Mouse (Mus musculus): ENCODE results near the gene Gm27021. TPM values are rescaled to one million over a fixed set of nuclear protein-coding genes. Genes with fewer than 3 reads are reported as not detected.

The Gm27021 gene
- polyA plus RNA-seq, 1 experiment from 2014 or later, result not detected

GRCm38 (mm10) chr8:120580336-120581000 is 87.4 kb downstream of the Gm27021 start:
- ATAC-seq (ENCODE audit: insufficient number of reproducible peaks, low FRiP score), result no peak
- no peaks in the 10 kb centered on the region for H3K9me3 ChIP-seq (replicated peaks)
- H3K4me2 ChIP-seq, result no peak overlapping the region
- peaks cover 24% of the 10 kb centered on the region for H3K4me1 ChIP-seq (replicated peaks)
- H3K4me3 ChIP-seq, result no peak overlapping the region
- no peak overlapping the region for H3K27ac ChIP-seq (ENCODE audit: poor library complexity, severe bottlenecking)
- H3K36me3 ChIP-seq, result peaks cover 87% of the 10 kb centered on the region
- H3K9ac ChIP-seq, result no peak overlapping the region
- 82% methylated on average over 8 of the region's 8 CpGs for WGBS
- no peaks in the 10 kb centered on the region for H3K27me3 ChIP-seq (replicated peaks)

GRCm38 (mm10) chr8:120577821-120578220 is 90.1 kb downstream of the Gm27021 start:
- no peaks in the 10 kb centered on the region for H3K9me3 ChIP-seq (replicated peaks)
- H3K27ac ChIP-seq (ENCODE audit: poor library complexity, severe bottlenecking), result no peak overlapping the region
- WGBS, result 91% methylated on average over 17 of the region's 17 CpGs
- no peak for ATAC-seq (ENCODE audit: insufficient number of reproducible peaks, low FRiP score)
- H3K4me1 ChIP-seq (replicated peaks), result peaks cover 35% of the 10 kb centered on the region
- no peak overlapping the region for H3K9ac ChIP-seq
- H3K36me3 ChIP-seq, result peaks cover 97% of the 10 kb centered on the region
- no peak overlapping the region for H3K4me2 ChIP-seq
- no peaks in the 10 kb centered on the region for H3K27me3 ChIP-seq (replicated peaks)
- no peak overlapping the region for H3K4me3 ChIP-seq

DNA sequence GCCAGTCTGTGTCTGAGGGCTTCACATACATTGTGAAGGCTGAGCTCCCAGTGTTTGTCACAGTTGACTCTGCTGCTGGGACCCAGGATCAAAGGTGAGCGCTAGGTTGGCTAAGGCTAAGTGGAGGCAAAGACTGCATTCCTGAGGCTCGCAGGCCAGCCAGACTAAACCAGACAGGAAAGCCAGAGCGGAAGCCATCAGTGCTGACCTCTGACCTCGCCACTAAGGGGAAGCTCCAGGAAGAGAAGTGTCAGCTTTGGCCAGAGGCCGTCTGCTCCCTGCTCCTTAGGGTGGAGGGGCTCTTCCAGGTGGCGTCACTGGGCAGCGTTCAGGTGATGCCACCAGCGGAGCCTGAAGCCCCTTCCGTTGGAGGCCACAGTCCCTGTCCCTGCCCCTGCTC is 92.1 kb downstream of the Gm27021 start:
- no peaks in the 10 kb centered on the region for H3K27me3 ChIP-seq (replicated peaks)
- peak overlapping the region; percentile 21; the same call in 1 of the 2 replicates for H3K9ac ChIP-seq
- H3K4me2 ChIP-seq, result no peak overlapping the region
- 57% methylated on average over 9 of the region's 9 CpGs for WGBS
- peaks cover 99% of the 10 kb centered on the region for H3K36me3 ChIP-seq
- peaks cover 33% of the 10 kb centered on the region for H3K4me1 ChIP-seq (replicated peaks)
- H3K4me3 ChIP-seq, result no peak overlapping the region
- H3K9me3 ChIP-seq (replicated peaks), result no peaks in the 10 kb centered on the region
- H3K27ac ChIP-seq (ENCODE audit: poor library complexity, severe bottlenecking), result peak overlapping the region; percentile 16; the same call in 1 of the 2 replicates
- ATAC-seq (ENCODE audit: insufficient number of reproducible peaks, low FRiP score), result peak; percentile 28; the same call in 1 of the 2 replicates

GRCm38 (mm10) chr8:120574941-120575340 is 92.9 kb downstream of the Gm27021 start:
- H3K9me3 ChIP-seq (replicated peaks), result no peaks in the 10 kb centered on the region
- WGBS, result 60% methylated on average over 19 of the region's 19 CpGs
- no peaks in the 10 kb centered on the region for H3K27me3 ChIP-seq (replicated peaks)
- peaks cover 42% of the 10 kb centered on the region for H3K4me1 ChIP-seq (replicated peaks)
- no peak overlapping the region for H3K4me3 ChIP-seq
- H3K36me3 ChIP-seq, result peaks cover 96% of the 10 kb centered on the region
- H3K27ac ChIP-seq (ENCODE audit: poor library complexity, severe bottlenecking), result 0 out of 2 replicates have a peak overlapping the region, but pooled peaks have one; percentile 6
- H3K4me2 ChIP-seq, result no peak overlapping the region
- 0 out of 2 replicates have a peak overlapping the region, but pooled peaks have one; percentile 21 for H3K9ac ChIP-seq
- no peak for ATAC-seq (ENCODE audit: insufficient number of reproducible peaks, low FRiP score)

- no peaks in the 10 kb centered on the region for H3K9me3 ChIP-seq (replicated peaks)
- H3K4me2 ChIP-seq, result no peak overlapping the region
- WGBS, result 82% methylated on average over 11 of the region's 11 CpGs
- no peak overlapping the region for H3K4me3 ChIP-seq
- no peaks in the 10 kb centered on the region for H3K27me3 ChIP-seq (replicated peaks)
- peaks cover 45% of the 10 kb centered on the region for H3K4me1 ChIP-seq (replicated peaks)
- H3K27ac ChIP-seq (ENCODE audit: poor library complexity, severe bottlenecking), result no peak overlapping the region
- no peak overlapping the region for H3K9ac ChIP-seq
- no peak for ATAC-seq (ENCODE audit: insufficient number of reproducible peaks, low FRiP score)
- peaks cover 98% of the 10 kb centered on the region for H3K36me3 ChIP-seq
These were observed 94.0 kb downstream of the Gm27021 start for GRCm38 (mm10) chr8:120573866-120574265.

DNA sequence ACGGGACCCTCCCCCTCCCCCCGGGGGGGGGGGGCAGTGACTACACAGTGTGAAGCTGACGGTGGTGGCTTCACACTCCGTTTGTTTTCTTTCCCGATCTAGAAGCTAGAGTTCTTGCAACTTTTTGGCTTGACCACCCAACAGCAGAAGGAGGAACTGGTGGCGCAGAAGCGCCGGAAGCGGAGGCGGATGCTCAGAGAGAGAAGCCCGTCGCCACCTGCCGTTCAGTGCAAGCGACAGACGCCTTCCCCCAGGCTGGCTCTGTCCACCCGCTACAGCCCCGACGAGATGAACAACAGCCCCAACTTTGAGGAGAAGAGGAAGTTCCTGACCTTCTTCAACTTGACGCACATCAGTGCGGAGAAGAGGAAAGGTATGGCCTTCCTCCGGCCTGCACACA is 95.3 kb downstream of the Gm27021 start:
- ATAC-seq (ENCODE audit: insufficient number of reproducible peaks, low FRiP score), result no peak
- H3K27ac ChIP-seq (ENCODE audit: poor library complexity, severe bottlenecking), result no peak overlapping the region
- H3K4me3 ChIP-seq, result no peak overlapping the region
- H3K9ac ChIP-seq, result no peak overlapping the region
- peaks cover 98% of the 10 kb centered on the region for H3K36me3 ChIP-seq
- peaks cover 45% of the 10 kb centered on the region for H3K4me1 ChIP-seq (replicated peaks)
- no peak overlapping the region for H3K4me2 ChIP-seq
- H3K9me3 ChIP-seq (replicated peaks), result no peaks in the 10 kb centered on the region
- 85% methylated on average over 21 of the region's 21 CpGs for WGBS
- H3K27me3 ChIP-seq (replicated peaks), result no peaks in the 10 kb centered on the region

- 80% methylated on average over 8 of the region's 8 CpGs for WGBS
- Histone ChIP-seq H3K36me3 (peaks cover 98% of the 10 kb centered on the region), H3K9me3 (replicated peaks) (no peaks in the 10 kb centered on the region), H3K4me3 (no peak overlapping the region), H3K4me1 (replicated peaks) (peaks cover 45% of the 10 kb centered on the region), H3K9ac (no peak overlapping the region), H3K27ac (ENCODE audit: poor library complexity, severe bottlenecking) (no peak overlapping the region), H3K27me3 (replicated peaks) (no peaks in the 10 kb centered on the region), H3K4me2 (no peak overlapping the region)
- ATAC-seq (ENCODE audit: insufficient number of reproducible peaks, low FRiP score), result no peak
These were observed 96.3 kb downstream of the Gm27021 start for GRCm38 (mm10) chr8:120571561-120571960.

DNA sequence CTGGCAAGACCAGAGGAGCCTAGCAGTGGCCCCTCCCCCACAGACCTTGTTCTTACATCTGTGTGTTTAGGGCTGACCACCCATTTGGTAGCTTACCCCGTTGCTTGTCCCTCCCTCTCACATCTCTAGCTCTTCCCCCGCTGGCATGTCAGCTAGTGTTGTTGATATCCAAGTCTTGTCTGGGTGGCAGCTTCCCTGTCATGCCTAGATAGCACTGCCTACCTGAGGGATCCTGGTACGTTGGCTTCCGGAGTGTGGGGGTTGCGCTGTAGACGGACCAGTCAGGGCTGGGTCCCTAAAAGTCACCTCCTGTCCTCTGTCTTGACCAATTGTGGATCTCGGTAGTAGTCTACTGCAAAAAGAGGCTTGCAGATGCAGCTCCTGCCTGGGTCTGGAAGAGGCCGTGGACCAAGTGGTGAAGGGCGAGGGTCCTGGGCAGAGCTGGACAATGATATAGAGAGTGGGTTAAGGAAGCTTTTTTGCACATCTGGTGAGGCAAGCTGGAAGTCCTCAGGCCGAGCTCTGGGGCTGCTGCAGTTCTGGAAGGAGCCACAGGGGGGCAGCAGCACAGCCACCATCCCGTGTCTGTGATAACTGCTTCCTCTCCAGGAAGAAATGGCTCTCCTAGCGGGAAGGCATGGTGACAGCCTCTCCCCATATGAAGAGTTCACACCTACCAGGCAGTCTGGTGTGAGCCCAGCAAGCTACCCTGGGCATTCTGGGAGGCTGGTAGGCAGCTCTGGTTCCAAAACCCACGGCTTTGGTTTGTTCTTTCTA is 97.8 kb downstream of the Gm27021 start:
- WGBS, result 49% methylated on average over 13 of the region's 13 CpGs
- ATAC-seq (ENCODE audit: insufficient number of reproducible peaks, low FRiP score), result no peak
- no peaks in the 10 kb centered on the region for H3K9me3 ChIP-seq (replicated peaks)
- H3K27me3 ChIP-seq (replicated peaks), result no peaks in the 10 kb centered on the region
- peaks cover 96% of the 10 kb centered on the region for H3K36me3 ChIP-seq
- H3K4me2 ChIP-seq, result no peak overlapping the region
- H3K27ac ChIP-seq (ENCODE audit: poor library complexity, severe bottlenecking), result 0 out of 2 replicates have a peak overlapping the region, but pooled peaks have one; percentile 5
- H3K9ac ChIP-seq, result peak overlapping the region; percentile 46; the same call in 1 of the 2 replicates
- H3K4me3 ChIP-seq, result no peak overlapping the region
- peaks cover 44% of the 10 kb centered on the region for H3K4me1 ChIP-seq (replicated peaks)

- H3K9ac ChIP-seq, result no peak overlapping the region
- H3K27ac ChIP-seq (ENCODE audit: poor library complexity, severe bottlenecking), result no peak overlapping the region
- H3K27me3 ChIP-seq (replicated peaks), result no peaks in the 10 kb centered on the region
- H3K9me3 ChIP-seq (replicated peaks), result no peaks in the 10 kb centered on the region
- peaks cover 88% of the 10 kb centered on the region for H3K36me3 ChIP-seq
- 93% methylated on average over 17 of the region's 17 CpGs for WGBS
- no peak overlapping the region for H3K4me3 ChIP-seq
- peaks cover 43% of the 10 kb centered on the region for H3K4me1 ChIP-seq (replicated peaks)
- no peak for ATAC-seq (ENCODE audit: insufficient number of reproducible peaks, low FRiP score)
- H3K4me2 ChIP-seq, result no peak overlapping the region
These were observed 98.8 kb downstream of the Gm27021 start for GRCm38 (mm10) chr8:120569123-120569522.

DNA sequence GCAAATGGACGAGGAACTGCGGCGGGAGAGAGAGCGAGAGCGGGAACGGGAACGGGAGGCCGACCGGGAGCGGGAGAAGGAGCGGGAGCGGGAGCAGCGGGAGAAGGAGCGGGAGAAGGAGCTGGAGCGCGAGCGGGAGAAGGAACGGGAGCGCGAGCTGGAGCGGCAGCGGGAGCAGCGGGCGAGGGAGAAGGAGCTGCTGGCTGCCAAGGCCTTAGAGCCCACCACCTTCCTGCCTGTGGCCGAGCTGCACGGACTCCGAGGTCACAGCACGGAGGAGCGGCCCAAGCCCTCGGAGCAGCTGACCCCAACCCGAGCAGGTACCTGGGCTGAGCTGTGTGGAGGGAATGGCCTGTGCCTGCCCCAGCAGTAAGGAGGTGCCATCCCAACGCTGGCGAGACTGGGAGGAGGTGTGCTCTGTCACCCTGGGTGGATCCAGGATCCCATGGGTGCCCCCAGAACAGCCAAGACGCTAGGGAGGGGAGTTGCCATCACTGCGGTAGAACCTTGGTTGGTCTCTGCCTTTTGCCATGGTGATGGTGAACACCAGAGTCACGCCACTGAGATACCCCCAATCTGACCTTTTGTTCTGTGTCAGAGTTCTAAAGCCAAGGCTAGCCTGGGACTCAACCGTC is 99.6 kb downstream of the Gm27021 start:
- Histone ChIP-seq H3K9ac (no peak overlapping the region), H3K4me3 (no peak overlapping the region), H3K27me3 (replicated peaks) (no peaks in the 10 kb centered on the region), H3K9me3 (replicated peaks) (no peaks in the 10 kb centered on the region), H3K4me1 (replicated peaks) (peaks cover 49% of the 10 kb centered on the region), H3K4me2 (no peak overlapping the region), H3K27ac (ENCODE audit: poor library complexity, severe bottlenecking) (no peak overlapping the region), H3K36me3 (peaks cover 80% of the 10 kb centered on the region)
- 94% methylated on average over 37 of the region's 37 CpGs for WGBS
- ATAC-seq (ENCODE audit: insufficient number of reproducible peaks, low FRiP score), result no peak

- Histone ChIP-seq H3K9me3 (replicated peaks) (no peaks in the 10 kb centered on the region), H3K9ac (no peak overlapping the region), H3K27me3 (replicated peaks) (no peaks in the 10 kb centered on the region), H3K27ac (ENCODE audit: poor library complexity, severe bottlenecking) (no peak overlapping the region), H3K4me2 (no peak overlapping the region), H3K4me3 (no peak overlapping the region), H3K4me1 (replicated peaks) (peaks cover 55% of the 10 kb centered on the region), H3K36me3 (peaks cover 74% of the 10 kb centered on the region)
- ATAC-seq (ENCODE audit: insufficient number of reproducible peaks, low FRiP score), result no peak
- WGBS, result 96% methylated on average over 17 of the region's 17 CpGs
These were observed 100.1 kb downstream of the Gm27021 start for GRCm38 (mm10) chr8:120567731-120568130.

All from heart, embryonic 12.5 days (tissue).